Mouse (Mus musculus): ENCODE results near the gene Gm27029. TPM values are rescaled to one million over a fixed set of nuclear protein-coding genes. Genes with fewer than 3 reads are reported as not detected.

Gm27029 gene
- polyA plus RNA-seq (2015; fragmentation: Illumina TruSeq; extraction: RNeasy Lipid Tissue Mini Kit (QIAGEN cat#74804); ENCODE audit: insufficient read depth, low replicate concordance) = 0.90 TPM

DNA sequence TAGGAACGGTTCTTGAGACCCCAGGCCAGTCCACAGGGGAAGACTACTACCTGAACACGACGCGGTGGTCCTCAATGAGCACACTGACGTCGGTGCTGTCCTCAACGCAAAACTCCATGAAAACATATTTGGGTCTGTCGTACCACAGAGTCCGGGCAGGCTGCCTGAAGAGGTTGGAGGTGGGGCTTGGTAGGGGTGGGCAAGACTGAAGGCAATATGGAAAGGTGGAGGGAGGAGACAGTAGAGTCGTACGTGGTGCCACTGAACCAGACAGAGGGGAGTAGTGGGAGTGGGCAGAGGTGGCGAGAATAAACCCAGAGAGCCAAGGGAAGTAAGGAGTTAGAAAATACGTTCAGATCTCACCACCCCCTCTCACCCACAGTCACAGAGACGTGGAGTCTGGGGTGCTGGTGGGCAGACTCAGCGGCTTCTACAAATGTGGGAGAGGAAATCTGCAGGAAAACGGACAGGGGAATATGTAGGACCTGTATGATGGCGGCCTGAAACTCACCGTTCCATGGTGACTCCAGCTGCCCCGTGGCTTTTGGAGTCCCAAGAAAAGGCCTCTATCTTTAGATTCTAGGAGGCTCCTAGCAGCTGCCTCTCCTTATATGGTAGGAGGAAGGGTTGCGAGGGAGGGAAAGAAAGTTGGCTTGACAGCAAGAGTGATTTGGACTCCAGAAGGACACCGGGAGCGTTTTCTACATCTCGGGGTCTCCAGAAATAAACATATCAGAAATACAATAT is at the start of gene Gm27029:
Gene Gm27029, minus strand, starts transcription at position 692 of the 747 bp plus-strand sequence.

DNA sequence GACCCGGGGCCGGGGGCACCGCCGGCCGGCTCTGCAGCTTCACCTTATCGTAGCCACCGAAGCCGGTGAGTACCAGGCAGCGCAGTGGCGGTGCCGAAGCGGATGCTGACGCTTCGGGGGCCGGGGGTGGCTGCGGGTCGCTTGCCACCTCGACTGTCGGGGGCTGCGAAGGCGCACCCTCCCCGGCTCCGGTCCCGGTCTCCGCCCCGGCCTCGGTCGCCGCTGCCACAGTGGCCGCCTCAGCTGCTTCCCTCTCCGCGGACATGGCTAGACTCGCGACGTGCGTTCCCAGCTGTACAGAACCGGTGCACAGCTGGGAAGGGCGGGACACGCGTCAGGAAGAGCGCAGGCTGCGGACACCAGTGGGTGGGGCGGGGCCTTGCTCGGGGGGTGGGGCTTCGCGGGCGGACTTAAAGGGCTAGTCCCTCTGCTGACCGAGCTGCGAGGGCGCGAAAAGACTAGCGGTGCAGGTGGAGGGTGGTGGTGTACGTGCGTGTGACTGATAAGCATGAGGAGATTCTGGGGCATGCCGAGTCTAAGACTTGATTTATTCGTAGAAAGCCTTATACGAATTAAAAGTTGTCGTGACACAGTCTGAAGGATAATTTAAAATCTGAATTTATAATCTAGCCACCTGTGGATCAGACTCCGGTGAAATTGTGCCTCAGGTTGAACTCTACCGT is 41.4 kb upstream of the Gm27029 start, which contains the start of gene Vat1:
Gene Vat1, minus strand, starts transcription at position 362 of the 683 bp plus-strand sequence.

DNA sequence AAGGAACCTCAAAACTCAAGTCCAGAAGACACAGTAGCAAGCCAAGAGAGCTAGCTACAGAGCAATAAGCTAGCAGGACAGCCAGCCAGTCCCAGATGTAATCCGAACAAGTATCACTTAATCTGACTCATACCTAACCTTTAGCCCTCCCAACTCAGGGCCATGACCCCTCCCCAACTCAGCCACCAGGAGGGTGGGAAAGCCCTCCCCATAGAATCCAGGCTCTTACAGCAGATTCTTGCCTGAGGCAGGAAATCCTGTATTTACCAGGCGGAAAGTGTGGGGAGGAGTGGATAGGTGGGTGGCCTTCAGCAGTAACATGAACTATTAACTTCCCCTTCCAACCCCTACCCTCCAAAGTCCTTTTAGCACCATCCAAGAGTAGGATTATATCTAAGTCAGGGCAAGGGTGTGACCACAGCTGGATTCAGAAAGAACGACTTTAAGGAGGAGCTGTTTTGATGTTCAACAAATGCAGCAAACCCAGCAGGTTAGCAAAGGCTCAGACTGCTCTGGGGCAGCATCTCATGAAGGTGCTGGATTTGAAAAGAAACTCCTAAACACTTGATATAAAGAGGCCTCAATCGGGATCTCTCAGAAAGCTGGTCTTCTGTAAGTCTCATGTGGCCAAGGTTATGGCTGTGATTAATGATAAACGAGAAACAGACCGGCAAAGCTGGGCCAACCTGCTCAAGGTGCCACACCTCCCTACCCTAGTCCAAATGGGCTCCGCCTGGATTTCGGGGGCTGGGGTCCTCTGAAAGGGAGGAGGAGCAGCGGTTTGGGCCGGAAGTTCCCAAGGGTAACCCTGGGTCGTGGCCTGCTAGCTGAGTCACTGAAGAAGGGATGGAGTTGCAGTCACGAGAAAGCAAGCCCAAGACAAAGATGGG is 39.9 kb upstream of the Gm27029 start, which contains the start of gene Rnd2:
Gene Rnd2, plus strand, starts transcription at position 789 of the 890 bp plus-strand sequence.

DNA sequence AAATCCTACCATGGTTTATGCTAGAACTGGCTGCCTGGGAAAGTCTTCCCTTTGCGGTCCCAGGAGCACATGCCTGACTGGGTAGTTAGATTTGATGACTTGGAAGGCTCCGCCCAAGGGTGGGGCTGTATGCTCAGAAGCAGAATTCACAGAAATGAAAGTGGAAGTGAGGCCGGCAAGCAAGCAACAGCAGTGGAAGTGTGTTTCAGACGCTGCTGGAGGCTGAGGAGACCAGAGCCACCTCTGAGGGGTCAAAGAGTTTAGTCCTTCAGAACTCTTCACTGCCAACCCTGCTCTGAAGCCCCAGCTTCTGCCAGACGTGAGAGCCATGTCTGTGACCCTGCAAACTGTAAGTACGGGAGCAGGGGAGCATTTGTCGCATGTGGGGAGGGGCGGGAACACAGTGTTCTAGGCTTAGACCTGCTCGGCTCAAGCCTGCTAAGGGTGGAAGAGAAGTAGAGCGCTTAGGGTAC is 23.7 kb upstream of the Gm27029 start, which contains the start of gene Ifi35:
Gene Ifi35, plus strand, starts transcription at position 134 of the 473 bp plus-strand sequence.

DNA sequence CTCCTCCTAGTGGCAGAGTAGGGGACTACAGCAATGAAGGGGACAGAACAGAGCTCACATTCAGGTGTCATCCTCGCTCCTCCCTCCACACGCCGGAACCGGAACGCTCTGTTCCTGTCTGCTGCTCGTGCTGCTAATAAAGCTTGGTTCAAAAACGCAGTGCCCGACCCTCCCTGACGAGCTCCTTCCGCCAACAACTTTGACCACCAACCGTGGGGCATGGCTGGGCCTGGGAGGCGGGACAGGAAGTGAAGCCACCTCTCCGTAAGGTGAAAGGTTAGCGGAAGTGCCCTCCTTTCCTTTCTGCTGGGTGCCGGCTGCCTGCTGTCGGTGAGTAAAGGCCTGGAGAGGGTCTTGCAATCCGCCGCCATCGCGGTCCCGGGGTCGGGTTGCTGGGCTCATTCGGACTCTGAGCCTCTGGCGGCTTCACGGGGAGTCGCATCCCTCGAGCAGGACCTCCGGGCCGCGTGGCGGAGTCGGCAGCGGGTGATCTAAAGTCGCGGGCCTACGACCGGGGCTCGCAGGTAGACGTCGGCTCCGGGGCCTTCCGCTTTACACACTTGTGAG is 17.6 kb upstream of the Gm27029 start, which contains the start of gene Rpl27:
Gene Rpl27, plus strand, starts transcription at position 172 of the 567 bp plus-strand sequence.

DNA sequence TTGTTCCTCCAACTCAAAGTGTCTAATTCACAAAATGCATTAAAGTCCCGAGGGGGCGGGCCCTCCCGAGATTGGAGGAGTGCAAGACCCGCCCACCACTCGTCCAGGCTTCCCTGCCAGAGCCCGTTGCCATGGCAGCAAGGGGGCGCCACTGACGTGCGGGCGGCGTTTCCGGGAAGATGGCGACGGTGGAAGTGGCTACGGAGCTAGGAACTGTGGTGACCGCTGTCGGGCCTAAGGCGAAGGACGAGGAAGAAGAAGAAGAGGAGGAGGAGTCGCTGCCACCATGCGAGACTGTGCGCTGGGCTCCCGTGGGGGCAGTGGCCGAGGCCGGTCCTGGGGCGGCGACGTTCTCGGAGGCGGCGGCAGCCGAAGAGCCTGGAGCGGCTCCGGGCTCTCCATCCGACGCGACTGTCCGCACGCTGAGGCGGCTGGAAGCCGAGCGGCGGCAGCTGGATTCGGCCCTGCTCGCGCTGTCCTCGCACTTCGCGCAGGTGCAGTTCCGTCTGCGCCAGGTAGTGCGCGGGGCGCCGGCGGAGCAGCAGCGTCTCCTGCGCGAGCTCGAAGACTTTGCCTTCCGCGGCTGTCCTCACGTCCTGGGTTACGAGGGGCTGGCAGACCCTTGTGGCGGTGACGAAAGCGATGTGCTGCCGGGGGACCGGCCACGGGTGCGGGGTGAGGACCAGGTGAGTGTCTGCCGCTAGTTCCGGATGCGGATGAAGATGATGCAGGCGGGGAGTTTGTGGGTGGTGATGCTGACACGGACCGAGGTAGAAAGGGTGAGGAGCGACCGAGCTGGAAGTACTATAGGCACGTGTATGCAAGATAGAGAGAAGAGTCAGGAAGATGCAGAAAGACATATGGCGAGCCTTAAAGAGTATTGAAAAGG is 573 bp upstream of the Gm27029 start, which contains the start of the genes Rundc1 and Ptges3l:
Gene Rundc1, plus strand, starts transcription at position 161 of the 889 bp plus-strand sequence.
Gene Ptges3l, minus strand, starts transcription at position 409 of the 889 bp plus-strand sequence.

DNA sequence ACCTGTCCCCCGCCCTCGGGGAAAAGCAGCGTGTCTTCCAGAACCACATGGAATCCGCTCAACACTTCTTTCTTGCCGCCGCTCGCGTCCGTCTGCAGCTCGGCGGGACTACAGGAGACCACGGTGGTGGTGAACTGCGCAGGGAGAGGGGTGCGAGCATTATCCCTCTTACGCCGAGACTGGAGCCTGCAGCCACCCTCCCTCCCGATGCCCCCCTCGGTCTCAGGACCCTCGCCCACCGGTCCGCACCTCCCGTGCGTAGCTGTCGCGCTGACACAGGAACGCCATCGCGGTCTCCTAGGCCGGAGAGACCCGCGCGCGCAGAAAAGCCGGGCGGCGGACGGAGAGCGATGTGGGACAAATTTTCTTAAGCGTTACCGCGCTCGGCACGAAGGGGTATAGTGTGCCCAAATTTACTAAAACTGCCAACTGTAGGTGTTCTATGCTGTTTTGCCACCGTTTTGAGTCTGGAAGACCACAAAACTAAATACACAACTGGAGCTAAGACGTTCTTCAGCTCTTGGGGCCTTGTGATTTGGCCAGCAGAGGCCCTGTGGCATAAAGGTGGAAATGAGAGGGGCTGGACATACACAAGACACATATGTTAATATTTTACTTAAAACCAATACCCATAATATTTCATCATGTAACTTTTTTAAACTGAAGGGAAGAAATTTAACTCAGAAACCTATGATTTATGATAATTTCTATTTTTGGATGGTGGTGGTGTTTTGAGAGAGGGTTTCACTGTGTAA is 7.3 kb downstream of the Gm27029 start, which contains the start of gene Aarsd1:
Gene Aarsd1, minus strand, starts transcription at position 515 of the 755 bp plus-strand sequence.

DNA sequence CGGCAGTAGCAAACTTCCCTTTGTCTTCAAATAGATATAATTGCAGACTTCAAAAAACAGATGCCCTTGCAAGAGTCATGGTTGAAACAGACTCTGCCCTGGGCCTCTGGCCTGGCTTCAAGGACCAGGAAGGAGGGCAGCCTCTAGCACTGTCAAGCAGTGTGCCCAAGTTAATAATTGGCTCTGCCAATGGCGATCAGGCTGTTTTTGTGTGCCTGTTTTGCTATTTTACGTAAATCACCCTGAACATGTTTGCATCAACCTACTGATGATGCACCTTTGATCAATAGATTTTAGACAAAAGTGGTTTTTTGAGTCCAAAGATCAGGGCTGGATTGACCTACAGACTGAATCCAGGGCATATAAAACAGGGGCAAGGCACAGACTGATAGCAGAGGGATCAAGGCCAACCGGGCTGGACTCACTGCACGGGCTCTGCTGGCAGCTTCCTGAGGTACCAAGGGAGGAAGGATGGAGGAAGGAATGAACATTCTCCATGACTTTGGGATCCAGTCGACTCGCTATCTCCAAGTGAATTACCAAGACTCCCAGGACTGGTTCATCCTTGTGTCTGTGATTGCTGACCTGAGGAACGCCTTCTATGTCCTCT is 57.2 kb downstream of the Gm27029 start, which contains the start of gene G6pc:
Gene G6pc, plus strand, starts transcription at position 236 of the 610 bp plus-strand sequence.

Other genes with a start within 250 kb of the Gm27029 start
- not detected for gene Ccr10, start 249.4 kb downstream of the Gm27029 start, polyA plus RNA-seq (2015; fragmentation: Illumina TruSeq; extraction: RNeasy Lipid Tissue Mini Kit (QIAGEN cat#74804); ENCODE audit: insufficient read depth, low replicate concordance)
- 58.1 TPM for gene Ezh1, start 198.3 kb downstream of the Gm27029 start, polyA plus RNA-seq (2015; fragmentation: Illumina TruSeq; extraction: RNeasy Lipid Tissue Mini Kit (QIAGEN cat#74804); ENCODE audit: insufficient read depth, low replicate concordance)
- 39.4 TPM for gene Ramp2, start 178.8 kb downstream of the Gm27029 start, polyA plus RNA-seq (2015; fragmentation: Illumina TruSeq; extraction: RNeasy Lipid Tissue Mini Kit (QIAGEN cat#74804); ENCODE audit: insufficient read depth, low replicate concordance)
- 112 TPM for gene Vps25, start 171.1 kb downstream of the Gm27029 start, polyA plus RNA-seq (2015; fragmentation: Illumina TruSeq; extraction: RNeasy Lipid Tissue Mini Kit (QIAGEN cat#74804); ENCODE audit: insufficient read depth, low replicate concordance)
- gene Wnk4, start 164.2 kb downstream of the Gm27029 start, polyA plus RNA-seq (2015; fragmentation: Illumina TruSeq; extraction: RNeasy Lipid Tissue Mini Kit (QIAGEN cat#74804); ENCODE audit: insufficient read depth, low replicate concordance) = 1.3 TPM
- 1.3 TPM for gene Cntd1, start 145.8 kb downstream of the Gm27029 start, polyA plus RNA-seq (2015; fragmentation: Illumina TruSeq; extraction: RNeasy Lipid Tissue Mini Kit (QIAGEN cat#74804); ENCODE audit: insufficient read depth, low replicate concordance)
- gene Coa3, start 145.7 kb downstream of the Gm27029 start, polyA plus RNA-seq (2015; fragmentation: Illumina TruSeq; extraction: RNeasy Lipid Tissue Mini Kit (QIAGEN cat#74804); ENCODE audit: insufficient read depth, low replicate concordance) = 44.5 TPM
- gene Becn1, start 122.5 kb downstream of the Gm27029 start, polyA plus RNA-seq (2015; fragmentation: Illumina TruSeq; extraction: RNeasy Lipid Tissue Mini Kit (QIAGEN cat#74804); ENCODE audit: insufficient read depth, low replicate concordance) = 156 TPM
- gene Psme3, start 108.6 kb downstream of the Gm27029 start, polyA plus RNA-seq (2015; fragmentation: Illumina TruSeq; extraction: RNeasy Lipid Tissue Mini Kit (QIAGEN cat#74804); ENCODE audit: insufficient read depth, low replicate concordance) = 225 TPM
- 5.3 TPM for gene Aoc2, start 99.7 kb downstream of the Gm27029 start, polyA plus RNA-seq (2015; fragmentation: Illumina TruSeq; extraction: RNeasy Lipid Tissue Mini Kit (QIAGEN cat#74804); ENCODE audit: insufficient read depth, low replicate concordance)
- 1.8 TPM for gene Aoc3, start 94.2 kb downstream of the Gm27029 start, polyA plus RNA-seq (2015; fragmentation: Illumina TruSeq; extraction: RNeasy Lipid Tissue Mini Kit (QIAGEN cat#74804); ENCODE audit: insufficient read depth, low replicate concordance)
- not detected for gene G6pc, start 57.2 kb downstream of the Gm27029 start, polyA plus RNA-seq (2015; fragmentation: Illumina TruSeq; extraction: RNeasy Lipid Tissue Mini Kit (QIAGEN cat#74804); ENCODE audit: insufficient read depth, low replicate concordance)
- 21.1 TPM for gene Aarsd1, start 7.2 kb downstream of the Gm27029 start, polyA plus RNA-seq (2015; fragmentation: Illumina TruSeq; extraction: RNeasy Lipid Tissue Mini Kit (QIAGEN cat#74804); ENCODE audit: insufficient read depth, low replicate concordance)
- 12.0 TPM for gene Rundc1, start 289 bp upstream of the Gm27029 start, polyA plus RNA-seq (2015; fragmentation: Illumina TruSeq; extraction: RNeasy Lipid Tissue Mini Kit (QIAGEN cat#74804); ENCODE audit: insufficient read depth, low replicate concordance)
- gene Ptges3l, start 537 bp upstream of the Gm27029 start, polyA plus RNA-seq (2015; fragmentation: Illumina TruSeq; extraction: RNeasy Lipid Tissue Mini Kit (QIAGEN cat#74804); ENCODE audit: insufficient read depth, low replicate concordance) = 1.5 TPM
- 251 TPM for gene Rpl27, start 17.5 kb upstream of the Gm27029 start, polyA plus RNA-seq (2015; fragmentation: Illumina TruSeq; extraction: RNeasy Lipid Tissue Mini Kit (QIAGEN cat#74804); ENCODE audit: insufficient read depth, low replicate concordance)
- 55.0 TPM for gene Ifi35, start 23.6 kb upstream of the Gm27029 start, polyA plus RNA-seq (2015; fragmentation: Illumina TruSeq; extraction: RNeasy Lipid Tissue Mini Kit (QIAGEN cat#74804); ENCODE audit: insufficient read depth, low replicate concordance)
- gene Rnd2, start 40.2 kb upstream of the Gm27029 start, polyA plus RNA-seq (2015; fragmentation: Illumina TruSeq; extraction: RNeasy Lipid Tissue Mini Kit (QIAGEN cat#74804); ENCODE audit: insufficient read depth, low replicate concordance) = 1.6 TPM
- 22.6 TPM for gene Vat1, start 41.4 kb upstream of the Gm27029 start, polyA plus RNA-seq (2015; fragmentation: Illumina TruSeq; extraction: RNeasy Lipid Tissue Mini Kit (QIAGEN cat#74804); ENCODE audit: insufficient read depth, low replicate concordance)
- 6.8 TPM for gene Brca1, start 127.2 kb upstream of the Gm27029 start, polyA plus RNA-seq (2015; fragmentation: Illumina TruSeq; extraction: RNeasy Lipid Tissue Mini Kit (QIAGEN cat#74804); ENCODE audit: insufficient read depth, low replicate concordance)
- gene Nbr1, start 127.4 kb upstream of the Gm27029 start, polyA plus RNA-seq (2015; fragmentation: Illumina TruSeq; extraction: RNeasy Lipid Tissue Mini Kit (QIAGEN cat#74804); ENCODE audit: insufficient read depth, low replicate concordance) = 102 TPM
- 25.9 TPM for gene Tmem106a, start 157.4 kb upstream of the Gm27029 start, polyA plus RNA-seq (2015; fragmentation: Illumina TruSeq; extraction: RNeasy Lipid Tissue Mini Kit (QIAGEN cat#74804); ENCODE audit: insufficient read depth, low replicate concordance)
- not detected for gene Gm11634, start 174.5 kb upstream of the Gm27029 start, polyA plus RNA-seq (2015; fragmentation: Illumina TruSeq; extraction: RNeasy Lipid Tissue Mini Kit (QIAGEN cat#74804); ENCODE audit: insufficient read depth, low replicate concordance)
- 26.8 TPM for gene Rdm1, start 202.4 kb upstream of the Gm27029 start, polyA plus RNA-seq (2015; fragmentation: Illumina TruSeq; extraction: RNeasy Lipid Tissue Mini Kit (QIAGEN cat#74804); ENCODE audit: insufficient read depth, low replicate concordance)
- 4.4 TPM for gene Arl4d, start 240.7 kb upstream of the Gm27029 start, polyA plus RNA-seq (2015; fragmentation: Illumina TruSeq; extraction: RNeasy Lipid Tissue Mini Kit (QIAGEN cat#74804); ENCODE audit: insufficient read depth, low replicate concordance)